Mouse (Mus musculus): ENCODE measurements around the gene Hdac11. TPM values are rescaled to one million over a fixed set of nuclear protein-coding genes. Genes with fewer than 3 reads are reported as not detected.

The Hdac11 gene
- polyA plus RNA-seq, 1 experiment from 2014 or later: 19.1 TPM

DNA sequence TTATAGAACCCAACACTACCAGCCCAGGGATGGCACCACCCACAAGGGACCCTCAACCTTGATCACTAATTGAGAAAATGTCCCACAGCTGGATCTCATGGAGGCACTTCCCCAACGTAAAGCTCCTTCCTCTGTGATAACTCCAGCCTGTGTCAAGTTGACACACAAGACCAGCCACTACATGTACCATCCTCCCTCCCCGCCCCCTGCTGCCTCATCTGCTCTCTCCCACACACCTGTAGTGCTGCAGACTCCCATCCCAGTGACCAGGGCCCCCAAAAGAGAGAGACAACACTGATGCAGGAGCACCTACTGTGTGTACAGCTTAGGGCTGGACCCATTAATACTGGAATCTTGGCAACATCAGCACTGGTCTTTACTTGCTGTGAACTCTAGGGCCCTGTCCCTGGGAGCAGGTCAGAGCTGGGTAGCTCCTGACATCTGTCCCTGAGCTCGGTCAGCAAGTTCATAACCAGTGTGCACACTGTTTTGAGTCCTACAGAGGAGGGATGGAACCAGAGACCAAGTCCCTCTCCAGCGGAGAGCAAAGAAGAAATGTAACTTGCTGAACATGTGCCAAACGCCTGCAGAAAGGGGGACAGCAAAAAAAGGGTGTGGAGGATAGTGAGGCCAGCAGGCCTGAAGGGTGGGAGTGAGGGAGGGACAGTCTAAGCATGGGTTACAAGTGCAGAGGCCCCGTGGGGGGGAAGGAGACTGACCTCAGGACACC is 5.2 kb downstream of the Hdac11 start:
- H3K9ac ChIP-seq: no peak overlapping the region
- WGBS: 77% methylated on average over 6 of the region's 6 CpGs
- H3K27ac ChIP-seq: no peak overlapping the region

DNA sequence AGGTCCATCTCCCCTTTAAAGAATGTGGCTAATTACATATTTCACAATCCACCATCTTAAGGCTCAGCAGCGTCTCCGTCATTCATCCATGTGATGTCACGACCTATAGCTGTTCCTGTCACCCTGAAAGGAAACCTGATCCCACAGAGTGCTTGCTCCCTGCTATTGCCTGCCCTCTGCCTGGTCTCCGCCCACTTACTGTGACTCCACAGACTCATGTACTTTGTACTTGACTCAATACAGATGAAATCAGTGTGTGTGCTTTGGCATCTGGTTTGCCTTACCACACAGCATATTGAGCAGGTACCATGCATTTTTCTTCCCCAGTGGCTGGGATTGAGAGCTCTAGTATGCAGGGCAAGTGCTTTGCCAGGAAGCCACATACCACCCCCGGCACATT is 5.8 kb downstream of the Hdac11 start:
- Histone ChIP-seq H3K4me2 (replicated peaks) (no peak overlapping the region), H3K4me3 (no peak overlapping the region), H3K27me3 (replicated peaks) (no peaks in the 10 kb centered on the region), H3K4me1 (peaks cover 38% of the 10 kb centered on the region), H3K9ac (no peak overlapping the region), H3K27ac (no peak overlapping the region), H3K36me3 (peaks cover 3% of the 10 kb centered on the region; the same call in 1 of the 2 replicates), H3K9me3 (no peaks in the 10 kb centered on the region)
- ATAC-seq (ENCODE audit: low FRiP score, low read depth): no peak
- 86% methylated on average over 5 of the region's 5 CpGs for WGBS

More for the DNA sequence above, 5.2 kb downstream of the Hdac11 start:
- H3K27me3 ChIP-seq (replicated peaks): no peaks in the 10 kb centered on the region
- no peak for ATAC-seq (ENCODE audit: low FRiP score, low read depth)
- peaks cover 42% of the 10 kb centered on the region for H3K4me1 ChIP-seq
- no peak overlapping the region for H3K4me3 ChIP-seq
- H3K36me3 ChIP-seq: 0 out of 2 replicates have a peak, but pooled peaks cover 3% of the 10 kb centered on the region
- no peak overlapping the region for H3K4me2 ChIP-seq (replicated peaks)
- no peaks in the 10 kb centered on the region for H3K9me3 ChIP-seq

DNA sequence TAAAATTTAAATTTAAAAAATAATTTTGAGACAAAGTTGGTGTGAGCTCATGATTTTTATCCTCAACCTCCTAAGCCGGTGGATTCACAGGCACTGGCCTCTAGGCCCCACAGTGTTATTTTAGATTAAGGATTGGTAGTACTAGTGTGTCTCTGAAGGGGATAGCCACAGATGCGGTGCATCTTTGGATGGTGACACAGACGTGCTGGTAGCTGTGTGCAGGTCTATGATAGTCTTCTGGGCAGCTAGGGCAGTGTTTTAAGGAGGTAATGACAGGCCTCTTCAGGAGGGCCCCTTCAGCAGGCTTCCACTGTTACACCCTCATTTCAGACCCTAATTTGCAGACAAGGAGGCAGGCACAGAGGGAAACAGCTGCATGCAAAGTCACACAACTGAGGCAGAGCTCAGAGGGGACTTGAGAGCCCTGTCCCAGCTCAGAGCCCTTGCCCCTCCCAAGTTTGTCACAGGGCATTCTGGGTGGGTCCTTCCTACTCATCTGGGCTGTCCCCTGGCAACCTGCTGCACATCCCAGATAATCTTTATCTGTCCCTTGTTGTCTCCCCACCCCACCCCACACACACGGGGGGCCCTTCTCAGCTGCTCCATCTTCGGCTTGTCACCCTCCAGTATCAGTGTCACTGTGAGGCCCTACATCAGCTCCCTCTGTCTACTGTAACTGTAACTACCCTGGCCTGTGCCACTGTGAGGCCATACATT is 6.9 kb downstream of the Hdac11 start:
- 84% methylated on average over 5 of the region's 5 CpGs for WGBS
- Histone ChIP-seq H3K4me3 (no peak overlapping the region), H3K36me3 (peaks cover 9% of the 10 kb centered on the region), H3K27ac (no peak overlapping the region), H3K4me2 (replicated peaks) (no peak overlapping the region), H3K27me3 (replicated peaks) (no peaks in the 10 kb centered on the region), H3K4me1 (peaks cover 31% of the 10 kb centered on the region), H3K9me3 (no peaks in the 10 kb centered on the region), H3K9ac (no peak overlapping the region)
- ATAC-seq (ENCODE audit: low FRiP score, low read depth): no peak

DNA sequence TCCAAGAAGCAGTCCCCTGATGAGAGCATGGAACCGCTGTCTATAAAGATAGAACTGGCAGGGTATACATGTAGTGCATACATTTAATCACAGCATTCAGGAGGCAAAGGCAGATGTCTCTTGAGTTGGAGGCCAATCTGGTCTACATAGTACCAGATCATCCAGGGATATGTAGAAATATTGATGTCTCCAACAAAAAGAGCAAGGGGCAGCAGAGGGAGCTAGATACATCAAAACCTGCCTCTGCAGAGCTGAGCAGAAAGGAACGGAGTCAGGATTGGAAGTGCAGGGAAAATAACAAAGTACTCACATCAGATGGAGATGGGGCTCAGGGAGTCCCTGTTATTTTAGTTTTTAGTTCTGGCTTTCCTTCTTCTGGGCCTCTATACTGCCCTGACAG is 8.1 kb downstream of the Hdac11 start:
- ATAC-seq (ENCODE audit: low FRiP score, low read depth): no peak
- Histone ChIP-seq H3K27ac (no peak overlapping the region), H3K4me3 (no peak overlapping the region), H3K36me3 (peaks cover 19% of the 10 kb centered on the region), H3K4me1 (peaks cover 20% of the 10 kb centered on the region), H3K27me3 (replicated peaks) (no peaks in the 10 kb centered on the region), H3K4me2 (replicated peaks) (no peak overlapping the region), H3K9me3 (no peaks in the 10 kb centered on the region), H3K9ac (no peak overlapping the region)
- WGBS: 85% methylated on average over 2 of the region's 2 CpGs

DNA sequence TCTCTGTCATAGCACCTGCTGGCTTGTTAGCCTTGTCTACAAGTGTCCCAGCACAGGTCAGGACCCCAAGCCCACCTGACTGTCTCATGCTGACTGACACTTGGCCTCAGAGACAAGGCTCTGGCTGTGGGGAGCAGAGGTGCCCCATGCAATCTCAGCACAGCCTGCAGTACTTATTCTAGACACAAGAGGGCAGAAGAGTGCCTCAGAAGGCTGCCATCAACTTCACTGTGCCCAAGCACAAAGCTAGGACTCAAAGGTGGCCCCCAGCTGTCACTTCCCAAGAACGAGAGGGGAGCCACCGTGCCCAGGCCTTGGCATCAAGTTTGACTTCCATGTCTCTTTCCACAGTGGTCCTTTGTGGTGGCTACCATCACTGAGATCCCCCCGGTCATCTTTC is 8.7 kb downstream of the Hdac11 start:
- WGBS: 32% methylated on average over 3 of the region's 3 CpGs
- H3K4me1 ChIP-seq: peaks cover 17% of the 10 kb centered on the region
- no peaks in the 10 kb centered on the region for H3K9me3 ChIP-seq
- H3K4me3 ChIP-seq: no peak overlapping the region
- no peak overlapping the region for H3K9ac ChIP-seq
- no peak overlapping the region for H3K4me2 ChIP-seq (replicated peaks)
- no peak overlapping the region for H3K27ac ChIP-seq
- peaks cover 20% of the 10 kb centered on the region for H3K36me3 ChIP-seq
- H3K27me3 ChIP-seq (replicated peaks): no peaks in the 10 kb centered on the region
- ATAC-seq (ENCODE audit: low FRiP score, low read depth): peak; percentile 26; the same call in 1 of the 2 replicates

DNA sequence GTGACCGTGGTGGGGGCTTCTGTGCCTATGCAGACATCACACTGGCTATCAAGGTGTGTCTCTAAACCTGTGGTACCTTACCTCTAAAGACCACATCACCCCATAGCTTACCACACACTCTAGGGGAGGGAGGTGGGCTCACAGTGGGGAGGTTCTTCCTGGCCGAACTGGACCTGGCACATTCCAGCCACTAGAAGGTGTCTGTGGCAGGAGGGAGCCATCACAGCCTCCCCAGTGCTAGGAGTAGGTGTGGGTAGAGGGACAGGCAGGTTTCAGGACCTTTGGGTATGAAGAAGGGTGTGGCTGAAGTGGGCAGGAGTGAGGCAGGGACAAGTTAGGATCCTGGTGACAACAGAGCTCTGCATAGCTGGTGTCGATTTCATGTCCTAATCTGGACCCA is 11.4 kb downstream of the Hdac11 start:
- H3K9me3 ChIP-seq: no peaks in the 10 kb centered on the region
- H3K4me2 ChIP-seq (replicated peaks): no peak overlapping the region
- H3K4me1 ChIP-seq: peaks cover 8% of the 10 kb centered on the region; the same call in 1 of the 2 replicates
- H3K27me3 ChIP-seq (replicated peaks): no peaks in the 10 kb centered on the region
- H3K4me3 ChIP-seq: no peak overlapping the region
- H3K27ac ChIP-seq: no peak overlapping the region
- H3K36me3 ChIP-seq: peaks cover 27% of the 10 kb centered on the region
- ATAC-seq (ENCODE audit: low FRiP score, low read depth): no peak
- no peak overlapping the region for H3K9ac ChIP-seq
- WGBS: 64% methylated on average over 3 of the region's 3 CpGs

DNA sequence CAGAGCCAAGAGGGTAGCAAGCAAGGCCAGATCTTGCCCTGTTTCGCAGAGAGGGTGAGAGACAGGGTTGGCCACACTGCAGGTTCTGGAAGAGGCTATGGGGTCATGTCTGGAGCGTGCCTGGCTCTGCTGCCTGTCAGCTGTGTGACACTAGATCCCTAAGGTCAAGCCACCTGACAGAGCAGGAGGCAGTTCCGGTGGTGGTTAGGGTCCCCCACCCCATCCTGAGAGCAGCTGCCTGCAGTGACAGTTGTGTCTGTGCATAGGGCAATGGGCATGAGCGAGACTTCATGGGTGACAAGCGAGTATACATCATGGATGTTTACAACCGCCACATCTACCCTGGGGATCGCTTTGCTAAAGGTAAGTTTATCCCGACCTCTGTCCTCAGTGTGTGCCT is 12.7 kb downstream of the Hdac11 start:
- Histone ChIP-seq H3K4me1 (peaks cover 8% of the 10 kb centered on the region; the same call in 1 of the 2 replicates), H3K4me3 (no peak overlapping the region), H3K9ac (no peak overlapping the region), H3K36me3 (peaks cover 32% of the 10 kb centered on the region), H3K27ac (no peak overlapping the region), H3K27me3 (replicated peaks) (no peaks in the 10 kb centered on the region), H3K9me3 (no peaks in the 10 kb centered on the region), H3K4me2 (replicated peaks) (no peak overlapping the region)
- ATAC-seq (ENCODE audit: low FRiP score, low read depth): no peak
- 92% methylated on average over 8 of the region's 8 CpGs for WGBS

DNA sequence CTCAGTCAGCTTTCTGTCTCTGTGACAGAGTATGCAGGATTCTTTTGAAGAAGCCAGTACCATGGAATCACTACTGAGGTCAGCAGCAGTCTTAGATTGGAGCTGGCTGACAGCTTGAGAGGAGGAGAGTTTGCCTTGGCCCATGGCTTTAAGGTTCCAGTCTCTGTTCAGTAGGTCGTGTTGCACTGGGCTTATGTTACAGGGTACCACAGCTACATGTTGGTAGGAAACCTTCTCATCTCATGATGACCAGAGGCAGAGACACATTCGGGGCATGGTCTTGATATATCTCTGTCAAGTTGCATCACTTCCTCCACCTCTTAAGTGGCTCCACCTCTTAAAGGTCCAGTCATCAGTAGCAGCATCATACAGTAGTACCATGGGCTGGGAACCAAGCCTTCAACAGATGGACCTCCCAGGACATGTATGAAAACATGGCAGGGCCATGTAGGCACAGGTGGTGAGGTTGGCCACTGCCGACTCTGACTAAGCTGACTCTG is 15.0 kb downstream of the Hdac11 start:
- 81% methylated on average over 3 of the region's 3 CpGs for WGBS
- Histone ChIP-seq H3K9me3 (no peaks in the 10 kb centered on the region), H3K4me1 (no peaks in the 10 kb centered on the region), H3K27ac (no peak overlapping the region), H3K9ac (no peak overlapping the region), H3K4me2 (replicated peaks) (no peak overlapping the region), H3K36me3 (peaks cover 32% of the 10 kb centered on the region), H3K4me3 (no peak overlapping the region), H3K27me3 (replicated peaks) (no peaks in the 10 kb centered on the region)
- no peak for ATAC-seq (ENCODE audit: low FRiP score, low read depth)

DNA sequence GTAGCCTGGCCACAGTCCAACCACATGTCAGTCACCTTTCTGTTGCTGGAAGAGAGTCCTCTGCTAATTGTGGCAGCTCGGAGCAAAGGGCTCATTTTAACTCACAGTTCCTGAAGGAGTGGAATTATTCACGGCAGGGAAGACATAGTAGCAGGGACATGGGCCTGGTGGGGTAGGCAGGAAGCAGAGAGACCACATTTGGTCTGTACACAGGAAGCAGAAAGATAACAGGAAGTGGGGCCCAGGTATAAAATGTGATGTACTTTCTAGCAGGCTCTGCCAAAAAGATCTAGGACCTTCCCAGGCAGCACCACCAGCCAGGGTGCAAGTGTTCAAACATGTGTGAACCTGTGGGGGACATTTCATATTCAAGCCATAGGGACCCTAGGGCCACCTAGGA is 15.9 kb downstream of the Hdac11 start:
- no peak overlapping the region for H3K27ac ChIP-seq
- no peak overlapping the region for H3K9ac ChIP-seq
- H3K4me3 ChIP-seq: no peak overlapping the region
- 68% methylated on average over 2 of the region's 2 CpGs for WGBS
- H3K27me3 ChIP-seq (replicated peaks): no peaks in the 10 kb centered on the region
- H3K4me1 ChIP-seq: no peaks in the 10 kb centered on the region
- no peaks in the 10 kb centered on the region for H3K9me3 ChIP-seq
- no peak for ATAC-seq (ENCODE audit: low FRiP score, low read depth)
- peaks cover 31% of the 10 kb centered on the region for H3K36me3 ChIP-seq
- no peak overlapping the region for H3K4me2 ChIP-seq (replicated peaks)

DNA sequence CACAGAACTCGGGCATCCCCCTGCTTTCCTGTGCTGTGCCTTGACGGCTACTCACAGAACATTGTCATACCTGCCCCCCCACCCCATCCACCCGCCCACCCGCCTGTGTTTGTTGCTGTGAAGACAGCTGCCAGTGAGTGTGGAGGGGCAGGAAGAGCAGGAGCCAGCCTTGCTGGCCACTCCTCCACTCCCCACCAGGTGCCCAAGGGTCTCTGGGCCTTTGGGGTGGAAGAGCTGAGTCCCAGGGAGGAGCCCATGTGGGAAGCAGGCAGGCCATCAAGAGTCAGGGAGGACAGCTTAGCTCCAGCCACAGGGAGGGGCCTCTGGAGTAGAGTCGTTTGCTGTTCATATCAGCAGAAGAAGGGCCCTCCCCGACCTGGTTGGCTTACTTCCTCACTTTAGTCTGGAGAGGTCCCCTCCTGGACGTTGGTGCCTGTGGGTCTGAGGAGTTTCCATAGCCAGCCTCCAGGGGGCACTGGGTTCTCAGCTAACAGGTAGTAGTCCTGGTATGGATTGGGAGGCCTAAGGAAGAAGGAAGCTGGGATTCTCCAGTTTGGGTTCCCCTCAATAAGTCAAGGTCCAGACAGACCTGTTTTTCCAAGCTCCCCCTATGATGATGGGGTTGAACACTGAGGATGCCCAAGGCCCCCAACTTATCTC is 16.9 kb downstream of the Hdac11 start:
- H3K4me2 ChIP-seq (replicated peaks): no peak overlapping the region

DNA sequence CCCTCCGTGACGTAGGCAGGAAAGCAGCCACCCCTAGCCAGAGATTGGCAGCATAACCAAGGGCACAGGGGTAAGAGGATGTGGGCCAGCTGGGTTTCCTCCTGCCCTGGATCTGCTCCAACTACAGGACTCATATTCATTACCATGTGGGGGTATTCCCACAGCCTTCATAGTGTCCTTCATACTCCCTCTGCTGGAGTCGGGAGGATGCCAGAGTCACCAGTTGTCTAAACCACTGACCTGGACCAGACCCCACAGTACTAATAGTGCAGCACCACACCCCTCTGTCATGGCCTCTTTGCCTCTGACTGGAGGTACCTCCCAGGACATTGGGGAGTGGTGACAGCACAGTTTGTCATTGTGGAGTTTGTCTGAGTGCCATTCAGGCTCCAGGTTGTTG is 17.7 kb downstream of the Hdac11 start:
- Histone ChIP-seq H3K27ac (no peak overlapping the region), H3K9me3 (no peaks in the 10 kb centered on the region), H3K4me3 (no peak overlapping the region), H3K36me3 (peaks cover 19% of the 10 kb centered on the region; the same call in 1 of the 2 replicates), H3K27me3 (replicated peaks) (no peaks in the 10 kb centered on the region), H3K4me1 (no peaks in the 10 kb centered on the region), H3K9ac (no peak overlapping the region), H3K4me2 (replicated peaks) (no peak overlapping the region)
- ATAC-seq (ENCODE audit: low FRiP score, low read depth): no peak
- WGBS: 88% methylated on average over 3 of the region's 3 CpGs

More for the DNA sequence above, 16.9 kb downstream of the Hdac11 start:
- Histone ChIP-seq H3K4me1 (no peaks in the 10 kb centered on the region), H3K36me3 (peaks cover 26% of the 10 kb centered on the region), H3K9ac (no peak overlapping the region), H3K4me3 (no peak overlapping the region), H3K27me3 (replicated peaks) (no peaks in the 10 kb centered on the region), H3K9me3 (no peaks in the 10 kb centered on the region), H3K27ac (no peak overlapping the region)
- ATAC-seq (ENCODE audit: low FRiP score, low read depth): 0 out of 2 replicates have a peak, but pooled peaks have one; percentile 25
- WGBS: 53% methylated on average over 7 of the region's 7 CpGs

DNA sequence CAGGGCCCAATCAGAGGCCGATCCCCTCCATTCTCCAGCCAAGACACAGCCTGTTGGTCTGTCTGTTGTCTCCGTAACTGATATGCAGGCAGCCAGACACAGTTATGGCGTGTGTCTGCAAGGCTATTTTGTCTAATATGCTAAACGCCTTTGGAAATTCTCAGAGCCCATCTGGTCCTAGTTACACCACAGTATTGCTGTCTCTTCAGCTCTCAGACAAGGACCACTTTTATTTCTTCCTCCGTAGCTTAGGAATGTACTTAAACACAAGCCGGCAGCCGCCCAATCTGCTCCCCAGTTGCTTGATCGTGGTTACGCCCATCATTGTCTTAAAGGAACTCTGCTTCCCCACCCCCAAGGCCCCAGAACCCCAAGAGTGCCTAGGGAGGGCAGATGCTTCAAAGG is 24.3 kb downstream of the Hdac11 start:
- Histone ChIP-seq H3K27me3 (replicated peaks) (no peaks in the 10 kb centered on the region), H3K4me3 (no peak overlapping the region), H3K9ac (no peak overlapping the region), H3K36me3 (no peaks in the 10 kb centered on the region), H3K9me3 (no peaks in the 10 kb centered on the region), H3K4me2 (replicated peaks) (no peak overlapping the region), H3K27ac (no peak overlapping the region), H3K4me1 (0 out of 2 replicates have a peak, but pooled peaks cover 6% of the 10 kb centered on the region)
- no peak for ATAC-seq (ENCODE audit: low FRiP score, low read depth)
- WGBS: 48% methylated on average over 9 of the region's 9 CpGs

Measured in neural tube, embryonic 12.5 days (tissue).